Mouse (Mus musculus): ENCODE measurements around the gene Efna2. TPM values are rescaled to one million over a fixed set of nuclear protein-coding genes. Genes with fewer than 3 reads are reported as not detected.
"Not testable (repeated sequence)": the region's sequence is repeated elsewhere in the genome, so short reads cannot be mapped to it uniquely, and the experiment has no call there.

The Efna2 gene
- total RNA-seq, 2 experiments from 2014 or later, result 8.9 to 10.1 TPM

- no peak for DNase-seq (ENCODE audit: low spot score in 2 of 2)
Observed at GRCm38 (mm10) chr10:80154384-80154783, 24.9 kb upstream of the Efna2 start.

GRCm38 (mm10) chr10:80155277-80155676 lies 24.0 kb upstream of the Efna2 start:
- DNase-seq (ENCODE audit: low spot score in 2 of 2), result no peak

- no peak for DNase-seq (ENCODE audit: low spot score in 2 of 2)
Observed at GRCm38 (mm10) chr10:80156002-80156751, 23.1 kb upstream of the Efna2 start.

GRCm38 (mm10) chr10:80156752-80157053 lies 22.6 kb upstream of the Efna2 start:
- DNase-seq (ENCODE audit: low spot score in 2 of 2), result no peak

GRCm38 (mm10) chr10:80157141-80157929 lies 21.9 kb upstream of the Efna2 start:
- no peak for DNase-seq (ENCODE audit: low spot score in 2 of 2)

GRCm38 (mm10) chr10:80158307-80158986 lies 20.8 kb upstream of the Efna2 start:
- no peak for DNase-seq (ENCODE audit: low spot score in 2 of 2)

- no peak for DNase-seq (ENCODE audit: low spot score in 2 of 2)
Observed at GRCm38 (mm10) chr10:80159021-80159560, 20.2 kb upstream of the Efna2 start.

- DNase-seq (ENCODE audit: low spot score in 2 of 2), result peak; percentile 99
Observed at GRCm38 (mm10) chr10:80159561-80160454, 19.5 kb upstream of the Efna2 start.

- DNase-seq (ENCODE audit: low spot score in 2 of 2), result no peak
Observed at GRCm38 (mm10) chr10:80160455-80161371, 18.6 kb upstream of the Efna2 start.

GRCm38 (mm10) chr10:80161522-80162242 lies 17.6 kb upstream of the Efna2 start:
- no peak for DNase-seq (ENCODE audit: low spot score in 2 of 2)

- DNase-seq (ENCODE audit: low spot score in 2 of 2), result no peak
Observed at GRCm38 (mm10) chr10:80162243-80162608, 17.1 kb upstream of the Efna2 start.

GRCm38 (mm10) chr10:80162716-80163299 lies 16.5 kb upstream of the Efna2 start:
- no peak for DNase-seq (ENCODE audit: low spot score in 2 of 2)

GRCm38 (mm10) chr10:80163721-80164120 lies 15.6 kb upstream of the Efna2 start:
- DNase-seq (ENCODE audit: low spot score in 2 of 2), result no peak

GRCm38 (mm10) chr10:80164161-80164997 lies 14.9 kb upstream of the Efna2 start:
- DNase-seq (ENCODE audit: low spot score in 2 of 2), result no peak

- peak; percentile 93 to 98 for DNase-seq (ENCODE audit: low spot score in 2 of 2)
Observed at GRCm38 (mm10) chr10:80164998-80165344, 14.3 kb upstream of the Efna2 start.

GRCm38 (mm10) chr10:80165392-80166128 lies 13.7 kb upstream of the Efna2 start, which contains the start of gene Cirbp:
Gene Cirbp (plus strand): TSS chr10:80165985.
- no peak for DNase-seq (ENCODE audit: low spot score in 2 of 2)

- DNase-seq (ENCODE audit: low spot score in 2 of 2), result not testable (repeated sequence)
Observed at GRCm38 (mm10) chr10:80166136-80166535, 13.1 kb upstream of the Efna2 start.
